Mouse (Mus musculus) liver, adult 2 months (tissue): ENCODE results near the gene Nlgn1.

Experiments
- CTCF ChIP-seq: fragments of 200-500 bp; IDR thresholded peaks from 2 replicates; pipeline ENCODE4 v1.5.1; 2011; ENCODE audit warnings: low read depth, low read length, control low read depth
- POLR2A ChIP-seq: fragments of 200-500 bp; IDR thresholded peaks from 2 replicates; pipeline ENCODE4 v1.6.1; 2011; ENCODE audit warnings: low read length, control low read depth; ENCODE audit not compliant: insufficient read depth; ENCODE audit errors: extremely low read depth

- TF ChIP-seq POLR2A (no peak), CTCF (no peak)
Measured at GRCm38 (mm10) chr3:25629198-25629597, 703.1 kb downstream of the Nlgn1 start.
